Mouse (Mus musculus) limb, embryonic 13.5 days (tissue): ENCODE measurements at regions not wholly inside any gene's neighbourhood (a gene's known extent, or its start where the extent isn't known, plus 50 kb on each side); places are given as distances from the start of the nearest gene placed in this dataset.

ENCODE experiments used
- ATAC-seq: fragments of 200-750 bp; cut with Nextera tagmentation; 2 replicates; pipeline ENCODE4 v1.8.0; 2017; ENCODE audit warnings: low read depth, moderate number of reproducible peaks, moderate TSS enrichment; ENCODE audit not compliant: low FRiP score
- H3K27ac ChIP-seq: fragments of 300-500 bp; sonication (generic); 2 replicates; pipeline ENCODE4 v1.5.1; 2015; ENCODE audit warnings: inconsistent platforms, mild to moderate bottlenecking, moderate library complexity
- H3K27me3 ChIP-seq: fragments of 300-500 bp; sonication (generic); 2 replicates; pipeline ENCODE4 v1.6.1; 2015; ENCODE audit warnings: mild to moderate bottlenecking, inconsistent platforms
- H3K36me3 ChIP-seq: fragments of 300-500 bp; sonication (generic); 2 replicates; pipeline ENCODE4 v1.6.1; 2015; ENCODE audit warnings: inconsistent platforms, mild to moderate bottlenecking, moderate library complexity
- H3K4me1 ChIP-seq: fragments of 300-500 bp; sonication (generic); 2 replicates; pipeline ENCODE4 v1.6.1; 2015; ENCODE audit warnings: inconsistent platforms
- H3K4me2 ChIP-seq: fragments of 300-500 bp; sonication (generic); replicated peaks from 2 replicates; pipeline ENCODE4 v1.6.1; 2015; ENCODE audit warnings: inconsistent platforms, mild to moderate bottlenecking, moderate library complexity
- H3K4me3 ChIP-seq: fragments of 300-500 bp; sonication (generic); 2 replicates; pipeline ENCODE4 v1.5.1; 2015; ENCODE audit warnings: moderate library complexity, mild to moderate bottlenecking, inconsistent platforms
- H3K9ac ChIP-seq: fragments of 300-500 bp; sonication (generic); 2 replicates; pipeline ENCODE4 v1.6.1; 2015; ENCODE audit warnings: mild to moderate bottlenecking, inconsistent platforms
- H3K9me3 ChIP-seq: fragments of 300-500 bp; sonication (generic); 2 replicates; pipeline ENCODE4 v1.6.1; 2016; ENCODE audit warnings: inconsistent platforms
- WGBS: fragments of 180-500 bp; shearing (Covaris S2); methylation state at CpG from one replicate; pipeline ENCODE4 v1.1.7; 2015; 5-methylcytosine and 5-hydroxymethylcytosine counted together

- Histone ChIP-seq H3K4me2 (no peak overlapping the region), H3K27ac (no peak overlapping the region), H3K9me3 (no peaks in the 10 kb centered on the region), H3K4me1 (no peaks in the 10 kb centered on the region), H3K27me3 (no peaks in the 10 kb centered on the region), H3K4me3 (no peak overlapping the region), H3K36me3 (no peaks in the 10 kb centered on the region), H3K9ac (no peak overlapping the region)
- ATAC-seq, result no peak
- WGBS, result 68% methylated on average over 1 of the region's 1 CpGs
Observed at GRCm38 (mm10) chr10:46905337-46905736, 1327.7 kb downstream of the Hace1 start.

GRCm38 (mm10) chr10:46922527-46923200 is 1345.0 kb downstream of the Hace1 start:
- no peaks in the 10 kb centered on the region for H3K4me1 ChIP-seq
- no peak overlapping the region for H3K27ac ChIP-seq
- H3K27me3 ChIP-seq, result no peaks in the 10 kb centered on the region
- H3K4me3 ChIP-seq, result no peak overlapping the region
- ATAC-seq, result no peak
- WGBS, result 65% methylated on average over 7 of the region's 7 CpGs
- no peak overlapping the region for H3K9ac ChIP-seq
- no peaks in the 10 kb centered on the region for H3K36me3 ChIP-seq
- H3K4me2 ChIP-seq, result no peak overlapping the region
- no peaks in the 10 kb centered on the region for H3K9me3 ChIP-seq

GRCm38 (mm10) chr10:46934311-46934710 is 1356.7 kb downstream of the Hace1 start:
- no peaks in the 10 kb centered on the region for H3K36me3 ChIP-seq
- no peak overlapping the region for H3K9ac ChIP-seq
- no peak overlapping the region for H3K27ac ChIP-seq
- no peaks in the 10 kb centered on the region for H3K27me3 ChIP-seq
- H3K4me2 ChIP-seq, result no peak overlapping the region
- H3K4me3 ChIP-seq, result no peak overlapping the region
- ATAC-seq, result no peak
- H3K4me1 ChIP-seq, result no peaks in the 10 kb centered on the region
- no peaks in the 10 kb centered on the region for H3K9me3 ChIP-seq

- no peaks in the 10 kb centered on the region for H3K4me1 ChIP-seq
- H3K9me3 ChIP-seq, result no peaks in the 10 kb centered on the region
- H3K9ac ChIP-seq, result no peak overlapping the region
- no peaks in the 10 kb centered on the region for H3K36me3 ChIP-seq
- no peak overlapping the region for H3K27ac ChIP-seq
- no peak for ATAC-seq
- no peak overlapping the region for H3K4me3 ChIP-seq
- WGBS, result 54% methylated on average over 5 of the region's 5 CpGs
- no peaks in the 10 kb centered on the region for H3K27me3 ChIP-seq
- H3K4me2 ChIP-seq, result no peak overlapping the region
Observed at GRCm38 (mm10) chr10:46936248-46936970, 1358.8 kb downstream of the Hace1 start.

- Histone ChIP-seq H3K36me3 (no peaks in the 10 kb centered on the region), H3K9ac (no peak overlapping the region), H3K4me2 (no peak overlapping the region), H3K27me3 (no peaks in the 10 kb centered on the region), H3K9me3 (no peaks in the 10 kb centered on the region), H3K4me3 (no peak overlapping the region), H3K27ac (no peak overlapping the region), H3K4me1 (no peaks in the 10 kb centered on the region)
- WGBS, result 38% methylated on average over 1 of the region's 1 CpGs
- ATAC-seq, result no peak
Observed at GRCm38 (mm10) chr10:46939338-46939737, 1361.7 kb downstream of the Hace1 start.

- ATAC-seq, result no peak
- H3K36me3 ChIP-seq, result no peaks in the 10 kb centered on the region
- no peak overlapping the region for H3K4me3 ChIP-seq
- H3K9me3 ChIP-seq, result no peaks in the 10 kb centered on the region
- no peaks in the 10 kb centered on the region for H3K27me3 ChIP-seq
- WGBS, result 25% methylated on average over 2 of the region's 2 CpGs
- no peak overlapping the region for H3K27ac ChIP-seq
- H3K9ac ChIP-seq, result no peak overlapping the region
- H3K4me1 ChIP-seq, result no peaks in the 10 kb centered on the region
- no peak overlapping the region for H3K4me2 ChIP-seq
Observed at GRCm38 (mm10) chr10:46939819-46940218, 1362.2 kb downstream of the Hace1 start.

- no peak for ATAC-seq
- 82% methylated on average over 4 of the region's 4 CpGs for WGBS
- Histone ChIP-seq H3K4me1 (no peaks in the 10 kb centered on the region), H3K9ac (no peak overlapping the region), H3K9me3 (no peaks in the 10 kb centered on the region), H3K4me2 (no peak overlapping the region), H3K36me3 (no peaks in the 10 kb centered on the region), H3K27ac (no peak overlapping the region), H3K4me3 (no peak overlapping the region), H3K27me3 (no peaks in the 10 kb centered on the region)
Observed at GRCm38 (mm10) chr10:46952940-46953339, 1375.3 kb downstream of the Hace1 start.

- Histone ChIP-seq H3K36me3 (no peaks in the 10 kb centered on the region), H3K4me3 (no peak overlapping the region), H3K9me3 (no peaks in the 10 kb centered on the region), H3K4me2 (no peak overlapping the region), H3K27me3 (no peaks in the 10 kb centered on the region), H3K4me1 (no peaks in the 10 kb centered on the region), H3K9ac (no peak overlapping the region), H3K27ac (no peak overlapping the region)
- 84% methylated on average over 1 of the region's 1 CpGs for WGBS
- no peak for ATAC-seq
Observed at GRCm38 (mm10) chr10:46954701-46955100, 1377.1 kb downstream of the Hace1 start.

- Histone ChIP-seq H3K9ac (no peak overlapping the region), H3K4me1 (no peaks in the 10 kb centered on the region), H3K4me3 (no peak overlapping the region), H3K27ac (no peak overlapping the region), H3K36me3 (no peaks in the 10 kb centered on the region), H3K4me2 (no peak overlapping the region), H3K27me3 (no peaks in the 10 kb centered on the region), H3K9me3 (no peaks in the 10 kb centered on the region)
- ATAC-seq, result no peak
Observed at GRCm38 (mm10) chr10:46980410-46980809, 1402.8 kb downstream of the Hace1 start.

- H3K27ac ChIP-seq, result no peak overlapping the region
- H3K9me3 ChIP-seq, result no peaks in the 10 kb centered on the region
- no peak overlapping the region for H3K9ac ChIP-seq
- WGBS, result 83% methylated on average over 1 of the region's 1 CpGs
- no peak overlapping the region for H3K4me3 ChIP-seq
- H3K36me3 ChIP-seq, result no peaks in the 10 kb centered on the region
- ATAC-seq, result no peak
- H3K4me2 ChIP-seq, result no peak overlapping the region
- H3K27me3 ChIP-seq, result no peaks in the 10 kb centered on the region
- no peaks in the 10 kb centered on the region for H3K4me1 ChIP-seq
Observed at GRCm38 (mm10) chr10:46999701-47000100, 1422.1 kb downstream of the Hace1 start.

GRCm38 (mm10) chr10:47028765-47029164 is 1451.1 kb downstream of the Hace1 start:
- H3K4me1 ChIP-seq, result no peaks in the 10 kb centered on the region
- H3K4me3 ChIP-seq, result no peak overlapping the region
- no peak overlapping the region for H3K4me2 ChIP-seq
- H3K9me3 ChIP-seq, result no peaks in the 10 kb centered on the region
- H3K9ac ChIP-seq, result no peak overlapping the region
- no peaks in the 10 kb centered on the region for H3K36me3 ChIP-seq
- H3K27ac ChIP-seq, result no peak overlapping the region
- ATAC-seq, result no peak
- H3K27me3 ChIP-seq, result no peaks in the 10 kb centered on the region

- Histone ChIP-seq H3K36me3 (no peaks in the 10 kb centered on the region), H3K4me3 (no peak overlapping the region), H3K27ac (no peak overlapping the region), H3K4me1 (no peaks in the 10 kb centered on the region), H3K4me2 (no peak overlapping the region), H3K9ac (no peak overlapping the region), H3K27me3 (no peaks in the 10 kb centered on the region), H3K9me3 (no peaks in the 10 kb centered on the region)
- no peak for ATAC-seq
- WGBS, result 86% methylated on average over 2 of the region's 2 CpGs
Observed at GRCm38 (mm10) chr10:47054672-47055071, 1477.0 kb downstream of the Hace1 start.

GRCm38 (mm10) chr10:47102551-47102950 is 1524.9 kb downstream of the Hace1 start:
- Histone ChIP-seq H3K36me3 (no peaks in the 10 kb centered on the region), H3K27me3 (no peaks in the 10 kb centered on the region), H3K4me2 (no peak overlapping the region), H3K4me3 (no peak overlapping the region), H3K9ac (no peak overlapping the region), H3K4me1 (no peaks in the 10 kb centered on the region), H3K27ac (no peak overlapping the region; the same call in 1 of the 2 replicates), H3K9me3 (no peaks in the 10 kb centered on the region)
- ATAC-seq, result 0 out of 2 replicates have a peak, but pooled peaks have one; percentile 54
- 31% methylated on average over 1 of the region's 1 CpGs for WGBS
